Mouse (Mus musculus) stomach, embryonic 15.5 days (tissue): ENCODE measurements around the gene Hsd17b14. TPM values are rescaled to one million over a fixed set of nuclear protein-coding genes. Genes with fewer than 3 reads are reported as not detected.
"Not testable (repeated sequence)": the region's sequence is repeated elsewhere in the genome, so short reads cannot be mapped to it uniquely, and the experiment has no call there.

Experiments used
- ATAC-seq: fragments of 200-750 bp; cut with Nextera tagmentation; 2 replicates; pipeline ENCODE4 v1.8.0; 2017; ENCODE audit warnings: low read depth, moderate number of reproducible peaks, moderate TSS enrichment; ENCODE audit not compliant: insufficient read depth, low FRiP score
- H3K27ac ChIP-seq: fragments of 300-500 bp; sonication (generic); 2 replicates; pipeline ENCODE4 v1.5.1; 2015; ENCODE audit warnings: mild to moderate bottlenecking, inconsistent platforms
- H3K27me3 ChIP-seq: fragments of 300-500 bp; sonication (generic); replicated peaks from 2 replicates; pipeline ENCODE4 v1.6.1; 2015; ENCODE audit warnings: inconsistent platforms
- H3K36me3 ChIP-seq: fragments of 300-500 bp; sonication (generic); 2 replicates; pipeline ENCODE4 v1.6.1; 2015; ENCODE audit warnings: inconsistent platforms
- H3K4me1 ChIP-seq: fragments of 300-500 bp; sonication (generic); 2 replicates; pipeline ENCODE4 v1.6.1; 2015; ENCODE audit warnings: inconsistent platforms
- H3K4me2 ChIP-seq: fragments of 300-500 bp; sonication (generic); 2 replicates; pipeline ENCODE4 v1.6.1; 2015; ENCODE audit warnings: mild to moderate bottlenecking, inconsistent platforms
- H3K4me3 ChIP-seq: fragments of 300-500 bp; sonication (generic); replicated peaks from 2 replicates; pipeline ENCODE4 v1.5.1; 2015; ENCODE audit warnings: inconsistent platforms
- H3K9ac ChIP-seq: fragments of 300-500 bp; sonication (generic); 2 replicates; pipeline ENCODE4 v1.6.1; 2015; ENCODE audit warnings: inconsistent platforms
- H3K9me3 ChIP-seq: fragments of 300-500 bp; sonication (generic); 2 replicates; pipeline ENCODE4 v1.6.1; 2016; ENCODE audit warnings: inconsistent platforms
- WGBS: fragments of 180-500 bp; shearing (Covaris S2); methylation state at CpG from one replicate; pipeline ENCODE4 v1.1.7; 2015; 5-methylcytosine and 5-hydroxymethylcytosine counted together
- polyA plus RNA-seq: library from polyadenylated mRNA; unstranded; fragments of >200 nt; fragmentation: Nextera tagmentation; extraction: Ambion mirVana; gene quantifications from 2 replicates; pipeline ENCODE4 v1.2.1, GENCODE M21; 2015

Gene Hsd17b14
- polyA plus RNA-seq, result 2.2 and 3.9 TPM in 2 replicates

DNA sequence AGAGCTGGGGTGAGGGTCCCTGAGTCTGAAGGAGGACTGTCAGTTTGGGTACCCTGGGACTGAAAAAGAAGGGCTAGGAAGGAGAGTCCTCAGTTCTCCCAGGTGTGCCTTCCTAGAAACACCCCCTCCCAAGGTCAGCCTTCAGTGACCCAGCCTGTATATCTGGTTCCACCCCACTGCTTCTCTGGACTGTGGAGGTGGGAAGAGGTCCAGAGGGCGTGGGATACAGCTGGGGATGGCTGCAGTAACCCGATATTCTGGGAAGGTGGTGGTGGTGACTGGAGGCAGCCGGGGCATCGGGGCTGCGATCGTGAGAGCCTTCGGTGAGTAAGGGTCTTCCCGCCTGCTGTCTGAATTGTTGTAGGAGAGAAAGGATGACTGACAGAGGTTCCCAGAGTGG is at the start of gene Hsd17b14:
TSS of gene Hsd17b14 (plus strand) at position 150 of the 400 bp plus-strand sequence.
- Histone ChIP-seq H3K4me2 (no peak within 1 kb of the TSS), H3K36me3 (no peaks in the 10 kb centered on the region), H3K4me1 (no peaks in the 10 kb centered on the region), H3K4me3 (no peak within 1 kb of the TSS), H3K9ac (no peak within 1 kb of the TSS), H3K27me3 (no peaks in the 10 kb centered on the region), H3K9me3 (no peaks in the 10 kb centered on the region), H3K27ac (no peak within 1 kb of the TSS)
- 38% methylated on average over 8 of the region's 8 CpGs for WGBS
- ATAC-seq, result no peak

DNA sequence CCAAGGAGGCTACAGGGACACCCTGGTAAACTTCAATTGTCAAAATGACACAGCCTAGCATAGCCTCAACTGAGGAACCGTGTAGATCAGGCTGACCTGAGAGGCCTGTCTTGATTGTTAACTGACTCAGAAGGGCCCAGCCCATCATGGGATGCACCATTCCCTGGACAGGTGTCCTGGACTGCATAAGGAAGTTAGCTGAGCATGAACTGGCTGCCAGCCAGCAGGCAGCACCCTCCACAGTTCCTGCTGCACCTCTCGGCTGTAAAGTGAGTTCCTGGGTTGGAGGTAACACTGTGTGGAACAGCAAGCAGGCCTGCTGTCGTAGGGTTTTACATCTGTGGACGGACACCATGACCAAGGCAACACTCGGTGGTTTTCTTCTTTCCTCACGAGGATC is 47.1 kb upstream of the Hsd17b14 start:
- Histone ChIP-seq H3K27ac (0 out of 2 replicates have a peak overlapping the region, but pooled peaks have one; percentile 24), H3K36me3 (peaks cover 17% of the 10 kb centered on the region), H3K4me3 (no peak overlapping the region), H3K4me2 (no peak overlapping the region), H3K9me3 (no peaks in the 10 kb centered on the region), H3K27me3 (no peaks in the 10 kb centered on the region), H3K9ac (no peak overlapping the region), H3K4me1 (peaks cover 12% of the 10 kb centered on the region)
- WGBS, result 80% methylated on average over 6 of the region's 6 CpGs
- no peak for ATAC-seq

DNA sequence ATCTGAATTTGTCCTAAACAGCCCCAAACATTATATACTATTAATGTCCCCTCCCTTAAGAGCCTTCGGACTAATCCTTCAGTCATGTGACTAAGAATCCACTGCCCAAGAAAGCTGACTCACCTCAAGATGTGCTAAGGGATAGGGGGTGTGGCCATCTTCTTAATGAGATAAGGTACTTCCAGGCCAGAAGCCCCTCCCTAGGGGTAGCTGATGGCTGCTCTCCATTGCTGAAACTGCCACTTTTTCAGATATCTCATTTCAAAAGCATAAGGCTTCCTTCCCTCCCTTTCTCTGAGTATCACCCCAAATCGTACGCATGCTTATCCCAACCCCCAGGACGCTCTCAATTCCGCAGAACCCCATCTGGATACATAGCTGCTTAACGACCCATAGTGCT is 46.1 kb upstream of the Hsd17b14 start:
- peak; percentile 55; the same call in 1 of the 2 replicates for ATAC-seq
- 77% methylated on average over 6 of the region's 6 CpGs for WGBS
- peaks cover 17% of the 10 kb centered on the region for H3K36me3 ChIP-seq
- H3K27me3 ChIP-seq, result no peaks in the 10 kb centered on the region
- peak overlapping the region; percentile 85; the same call in 1 of the 2 replicates for H3K4me3 ChIP-seq
- no peak overlapping the region for H3K9ac ChIP-seq
- H3K4me1 ChIP-seq, result peaks cover 12% of the 10 kb centered on the region
- no peaks in the 10 kb centered on the region for H3K9me3 ChIP-seq
- H3K27ac ChIP-seq, result peak overlapping the region; percentile 96; the same call in 1 of the 2 replicates
- peak overlapping the region; percentile 98; the same call in 1 of the 2 replicates for H3K4me2 ChIP-seq

DNA sequence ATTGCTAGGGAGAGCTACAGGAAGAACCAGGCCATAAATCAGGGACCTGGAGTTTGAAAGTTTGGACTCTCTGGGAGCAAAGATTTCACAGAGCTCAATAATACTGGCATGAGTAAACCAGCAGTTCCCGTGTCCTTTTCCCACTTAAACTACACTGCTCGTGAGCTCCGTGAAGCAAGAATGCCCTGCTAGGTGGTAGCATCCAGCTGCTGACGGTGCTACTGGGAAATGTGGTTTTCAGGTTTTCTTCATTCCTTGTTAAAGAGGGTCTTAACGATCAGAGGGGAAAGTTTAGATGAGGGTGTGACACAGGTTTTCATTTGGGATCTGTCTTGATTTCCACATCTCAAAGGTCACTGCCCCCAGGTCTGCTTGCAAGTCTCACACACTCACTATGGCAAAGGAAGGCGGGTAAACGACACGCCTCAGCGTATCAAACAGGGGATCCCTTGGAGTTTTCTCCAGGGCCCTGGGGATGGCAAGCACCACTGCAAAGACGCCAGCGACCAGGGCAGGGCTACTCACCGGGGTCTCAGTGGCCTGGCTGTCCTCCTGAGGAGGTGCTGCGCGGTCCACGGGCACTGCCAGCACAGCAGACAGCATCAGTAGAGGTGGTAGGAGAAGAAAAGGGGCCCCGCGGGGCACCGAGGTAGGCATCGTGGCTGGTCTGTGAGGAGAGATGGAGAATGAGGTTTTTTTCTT is 45.4 kb upstream of the Hsd17b14 start:
- Histone ChIP-seq H3K4me1 (peaks cover 12% of the 10 kb centered on the region), H3K36me3 (peaks cover 17% of the 10 kb centered on the region), H3K4me2 (peak overlapping the region; percentile 98), H3K27ac (peak overlapping the region; percentile 96), H3K27me3 (no peaks in the 10 kb centered on the region), H3K4me3 (peak overlapping the region; percentile 85), H3K9me3 (no peaks in the 10 kb centered on the region), H3K9ac (peak overlapping the region; percentile 91; the same call in 1 of the 2 replicates)
- ATAC-seq, result no peak; the same call in 1 of the 2 replicates
- 21% methylated on average over 19 of the region's 19 CpGs for WGBS

DNA sequence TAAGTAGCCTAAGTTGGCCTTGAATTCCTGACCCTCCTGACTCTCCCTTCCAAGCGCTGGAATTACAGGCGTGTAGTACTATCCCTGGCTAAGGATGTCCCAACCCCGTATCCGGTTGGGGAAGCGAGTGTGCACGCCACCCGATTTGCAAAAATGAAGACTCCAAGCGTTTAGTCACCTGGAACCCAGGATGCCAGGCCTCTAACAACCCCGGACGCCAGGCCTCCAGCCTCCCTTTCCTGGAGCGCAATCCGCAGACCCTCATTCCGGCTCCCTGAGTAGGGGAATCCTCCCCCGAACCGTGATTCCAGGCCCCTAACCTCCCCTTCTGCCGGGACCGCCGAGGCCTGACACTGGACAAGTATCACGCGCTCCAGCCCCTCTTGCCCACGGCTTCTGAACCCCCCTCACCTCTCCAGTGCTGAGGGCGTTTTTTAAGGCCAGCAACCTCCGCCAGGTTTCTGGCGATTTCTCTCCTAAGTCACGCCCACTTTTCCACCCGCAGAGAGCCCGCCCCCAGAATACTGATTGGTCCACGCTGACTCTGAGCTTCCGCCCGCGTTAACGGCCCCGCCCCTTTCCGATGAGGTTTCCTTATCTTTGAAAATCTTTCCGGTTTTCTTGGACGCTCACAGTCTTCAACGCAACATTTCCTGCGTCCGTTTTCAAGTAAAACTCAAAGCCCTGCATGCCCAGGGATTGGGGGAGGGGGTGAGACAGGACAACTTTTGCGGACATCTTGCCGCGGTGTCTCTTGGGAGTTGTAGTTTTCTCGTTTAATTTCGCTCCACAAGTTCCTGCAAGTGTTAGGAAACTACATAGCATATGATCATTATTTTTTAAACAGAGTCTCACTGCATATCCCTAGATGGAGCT is 44.5 kb upstream of the Hsd17b14 start, which contains the start of gene Nucb1:
TSS of gene Nucb1 (minus strand) at position 495 of the 876 bp plus-strand sequence.
- H3K27ac ChIP-seq, result peak within 1 kb of the TSS; percentile 96
- H3K9ac ChIP-seq, result peak within 1 kb of the TSS; percentile 91
- peaks cover 12% of the 10 kb centered on the region for H3K4me1 ChIP-seq
- peak within 1 kb of the TSS; percentile 85 for H3K4me3 ChIP-seq
- whole genome bisulfite sequencing, result under 1% methylated on average over 44 of the region's 44 CpGs
- no peaks in the 10 kb centered on the region for H3K27me3 ChIP-seq
- peak within 1 kb of the TSS; percentile 98 for H3K4me2 ChIP-seq
- peak; percentile 86 for ATAC-seq
- H3K36me3 ChIP-seq, result peaks cover 13% of the 10 kb centered on the region
- no peaks in the 10 kb centered on the region for H3K9me3 ChIP-seq

DNA sequence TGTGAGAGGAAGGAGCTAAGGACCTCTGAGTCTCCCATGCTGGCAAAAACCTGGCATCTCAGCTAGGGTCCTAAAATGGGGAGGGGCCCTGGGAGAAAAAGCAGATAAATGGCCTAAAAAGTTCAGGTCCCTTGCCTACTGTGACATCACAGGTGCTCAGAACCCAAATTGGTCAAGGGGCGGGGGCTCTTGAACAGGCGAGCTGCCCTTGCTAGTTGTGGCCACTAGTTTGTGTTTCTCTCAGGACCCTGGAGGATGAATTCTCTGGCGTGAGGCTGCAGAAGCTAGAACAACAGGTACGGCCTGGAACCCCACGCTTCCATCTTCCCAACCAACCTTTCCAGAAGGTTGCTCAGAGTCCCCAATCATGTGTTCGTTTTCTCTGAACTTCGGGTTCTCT is 40.3 kb upstream of the Hsd17b14 start:
- no peak for ATAC-seq
- WGBS, result 83% methylated on average over 7 of the region's 7 CpGs
- Histone ChIP-seq H3K9ac (no peak overlapping the region), H3K36me3 (no peaks in the 10 kb centered on the region), H3K27me3 (no peaks in the 10 kb centered on the region), H3K27ac (peak overlapping the region; percentile 32; the same call in 1 of the 2 replicates), H3K4me3 (no peak overlapping the region), H3K4me1 (peaks cover 9% of the 10 kb centered on the region), H3K4me2 (no peak overlapping the region), H3K9me3 (no peaks in the 10 kb centered on the region)

DNA sequence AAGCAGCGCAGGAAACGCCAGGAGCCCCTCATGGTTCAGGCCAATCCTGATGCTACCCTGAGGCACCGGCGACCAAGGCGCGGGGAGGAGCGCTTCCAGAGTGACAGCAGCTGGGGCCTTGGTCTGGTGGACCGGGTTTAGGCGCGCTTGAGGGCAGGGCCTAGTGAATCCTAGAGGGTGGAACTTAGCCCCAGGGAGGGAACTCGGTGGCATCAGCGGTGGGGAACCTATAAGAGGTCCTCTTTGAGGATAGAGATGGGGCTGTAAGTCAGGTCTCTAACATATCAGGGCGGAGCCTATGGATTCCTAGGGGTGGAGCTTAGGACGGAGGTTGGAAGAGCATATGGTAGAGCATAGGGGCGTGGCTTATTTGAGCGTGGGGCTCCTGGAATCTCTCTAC is 39.3 kb upstream of the Hsd17b14 start:
- Histone ChIP-seq H3K27me3 (no peaks in the 10 kb centered on the region), H3K4me1 (peaks cover 6% of the 10 kb centered on the region), H3K27ac (0 out of 2 replicates have a peak overlapping the region, but pooled peaks have one; percentile 32), H3K9me3 (no peaks in the 10 kb centered on the region), H3K9ac (no peak overlapping the region), H3K36me3 (no peaks in the 10 kb centered on the region), H3K4me2 (peak overlapping the region; percentile 34), H3K4me3 (no peak overlapping the region)
- ATAC-seq, result peak; percentile 51; the same call in 1 of the 2 replicates
- 22% methylated on average over 16 of the region's 16 CpGs for WGBS

DNA sequence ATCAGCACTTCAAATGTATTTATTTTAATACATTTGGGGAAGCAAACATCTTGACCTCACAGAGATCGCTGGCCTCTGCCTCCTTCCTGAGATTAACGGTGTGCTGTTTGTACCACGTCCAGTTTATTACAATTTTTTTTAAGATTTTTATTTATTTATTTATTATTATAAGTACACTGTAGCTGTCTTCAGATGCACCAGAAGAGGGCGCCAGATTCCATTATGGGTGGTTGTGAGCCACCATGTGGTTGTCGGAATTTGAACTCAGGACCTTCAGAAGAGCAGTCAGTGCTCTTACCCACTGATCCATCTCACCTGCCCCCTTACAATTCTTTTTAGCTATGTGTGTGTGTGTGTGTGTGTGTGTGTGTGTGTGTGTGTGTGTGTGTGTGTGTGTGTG is 37.8 kb upstream of the Hsd17b14 start:
- H3K4me3 ChIP-seq, H3K9ac ChIP-seq, H3K36me3 ChIP-seq, H3K9me3 ChIP-seq, H3K4me2 ChIP-seq, ATAC-seq, H3K27ac ChIP-seq, H3K4me1 ChIP-seq, H3K27me3 ChIP-seq: not testable (repeated sequence)
- 70% methylated on average over 5 of the region's 5 CpGs for WGBS

DNA sequence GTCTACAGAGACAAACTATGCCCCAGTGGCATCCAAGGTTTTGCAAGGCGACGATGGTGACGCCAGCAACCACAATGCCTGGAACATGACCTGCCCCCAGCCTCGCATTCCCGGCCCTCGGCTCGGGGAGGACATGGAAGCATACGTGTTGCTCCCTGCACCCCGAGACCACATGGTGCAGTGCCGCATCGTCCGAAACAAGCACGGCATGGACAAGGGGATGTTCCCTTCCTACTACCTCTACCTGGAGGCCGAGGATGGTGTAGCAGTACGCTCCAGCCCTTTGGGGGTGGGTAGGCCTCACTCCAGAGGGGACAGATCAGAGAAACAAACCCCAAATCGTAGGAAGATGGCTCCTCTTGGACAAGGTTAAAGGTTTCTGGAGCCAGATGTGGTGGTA is 36.1 kb upstream of the Hsd17b14 start:
- Histone ChIP-seq H3K4me2 (no peak overlapping the region), H3K9ac (no peak overlapping the region), H3K27ac (no peak overlapping the region), H3K9me3 (no peaks in the 10 kb centered on the region), H3K4me3 (no peak overlapping the region), H3K36me3 (no peaks in the 10 kb centered on the region), H3K27me3 (no peaks in the 10 kb centered on the region), H3K4me1 (peaks cover 13% of the 10 kb centered on the region)
- no peak for ATAC-seq
- 90% methylated on average over 16 of the region's 16 CpGs for WGBS

DNA sequence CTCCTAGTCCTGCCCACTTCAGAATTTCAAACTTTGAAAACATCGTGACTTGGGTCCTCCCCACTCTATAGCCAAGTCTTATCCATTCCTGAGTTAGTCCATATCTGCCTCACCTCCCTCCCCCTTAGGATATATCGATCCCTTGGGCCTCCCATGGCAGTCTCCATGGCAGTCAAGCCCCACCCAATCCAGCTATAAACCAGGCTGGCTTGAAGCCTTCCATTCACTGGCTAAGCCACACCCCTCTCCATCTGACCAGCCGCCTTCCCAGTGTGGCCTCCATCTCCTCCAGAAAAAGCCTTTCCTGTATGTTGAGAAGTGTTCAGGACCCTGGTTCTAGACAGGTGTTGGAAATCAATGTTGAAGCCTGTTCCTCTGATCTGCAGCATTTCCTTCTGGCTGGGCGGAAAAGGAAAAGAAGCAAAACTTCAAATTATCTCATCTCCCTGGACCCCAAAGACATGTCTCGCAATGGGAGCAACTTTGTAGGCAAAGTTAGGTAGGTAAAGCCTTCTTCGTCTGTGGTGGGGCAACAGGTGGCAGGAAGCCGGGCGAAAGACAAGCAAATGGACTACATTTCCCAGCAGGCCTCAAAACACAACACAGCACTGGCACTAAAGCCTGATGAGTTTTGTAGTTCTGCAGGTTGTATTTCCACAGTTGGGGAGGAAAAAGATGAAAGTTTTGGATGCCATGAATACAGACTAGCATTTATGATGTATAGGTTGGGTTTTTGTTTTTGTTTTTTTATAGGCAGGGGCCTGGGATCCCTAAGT is 35.2 kb upstream of the Hsd17b14 start:
- peaks cover 17% of the 10 kb centered on the region for H3K4me1 ChIP-seq
- H3K4me2 ChIP-seq, result no peak overlapping the region
- no peak overlapping the region for H3K27ac ChIP-seq
- H3K27me3 ChIP-seq, result no peaks in the 10 kb centered on the region
- H3K4me3 ChIP-seq, result no peak overlapping the region
- no peaks in the 10 kb centered on the region for H3K36me3 ChIP-seq
- H3K9me3 ChIP-seq, result no peaks in the 10 kb centered on the region
- no peak overlapping the region for H3K9ac ChIP-seq
- ATAC-seq, result peak; percentile 24; the same call in 1 of the 2 replicates
- WGBS, result 66% methylated on average over 8 of the region's 8 CpGs

DNA sequence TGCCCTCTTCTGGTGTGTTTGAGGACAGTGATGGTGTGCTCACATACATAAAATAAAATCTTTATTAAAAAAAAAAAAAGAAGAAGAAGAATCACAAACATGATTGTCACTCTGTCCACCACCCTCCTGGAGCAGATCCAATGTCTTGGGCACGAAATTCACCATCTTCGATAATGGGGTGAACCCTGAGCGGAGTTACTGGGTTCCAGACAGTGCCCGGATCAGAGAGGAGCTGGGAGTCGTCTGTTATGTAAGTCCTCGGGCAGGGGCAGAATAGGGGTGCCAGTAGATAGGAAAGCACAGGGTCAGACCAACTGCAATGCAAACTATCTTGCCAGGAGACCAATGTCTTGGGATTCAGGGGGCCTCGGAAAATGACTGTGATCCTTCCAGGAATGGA is 34.1 kb upstream of the Hsd17b14 start:
- Histone ChIP-seq H3K27me3 (no peaks in the 10 kb centered on the region), H3K27ac (no peak overlapping the region), H3K36me3 (no peaks in the 10 kb centered on the region), H3K9me3 (no peaks in the 10 kb centered on the region), H3K4me1 (peaks cover 20% of the 10 kb centered on the region), H3K4me3 (no peak overlapping the region), H3K4me2 (no peak overlapping the region), H3K9ac (no peak overlapping the region)
- WGBS, result 91% methylated on average over 7 of the region's 7 CpGs
- no peak for ATAC-seq
